Mouse (Mus musculus): ENCODE measurements around the gene Olfr1513.
"Not testable (repeated sequence)": the region's sequence is repeated elsewhere in the genome, so short reads cannot be mapped to it uniquely, and the experiment has no call there.

Olfr1513 gene

GRCm38 (mm10) chr14:52356308-52356707, at the start of gene Olfr1513:
Gene Olfr1513, minus strand, starts transcription at chr14:52356408.
- no peak for DNase-seq (ENCODE audit: extremely low spot score, low spot score)

- no peak for DNase-seq (ENCODE audit: extremely low spot score, low spot score)
Observed at GRCm38 (mm10) chr14:52397279-52397678, 41.1 kb upstream of the Olfr1513 start, which contains the start of gene Olfr1511. Gene Olfr1511, minus strand, starts transcription at chr14:52397379.

GRCm38 (mm10) chr14:52390084-52390848, 34.1 kb upstream of the Olfr1513 start:
- DNase-seq (ENCODE audit: extremely low spot score, low spot score): not testable (repeated sequence)

GRCm38 (mm10) chr14:52379068-52379467, 22.9 kb upstream of the Olfr1513 start, which contains the start of gene Olfr1512:
Gene Olfr1512, minus strand, starts transcription at chr14:52379168.
- DNase-seq (ENCODE audit: extremely low spot score, low spot score): no peak

GRCm38 (mm10) chr14:52368741-52369140, 12.5 kb upstream of the Olfr1513 start:
- no peak for DNase-seq (ENCODE audit: extremely low spot score, low spot score)

GRCm38 (mm10) chr14:52339512-52339852, 16.7 kb downstream of the Olfr1513 start:
- no peak for DNase-seq (ENCODE audit: extremely low spot score, low spot score)

GRCm38 (mm10) chr14:52338751-52339511, 17.3 kb downstream of the Olfr1513 start:
- peak; percentile 57 for DNase-seq (ENCODE audit: extremely low spot score, low spot score)

- DNase-seq (ENCODE audit: extremely low spot score, low spot score): no peak
Observed at GRCm38 (mm10) chr14:52332171-52332570, 24.0 kb downstream of the Olfr1513 start.

- no peak for DNase-seq (ENCODE audit: extremely low spot score, low spot score)
Observed at GRCm38 (mm10) chr14:52331069-52331750, 25.0 kb downstream of the Olfr1513 start.

GRCm38 (mm10) chr14:52327910-52328812, 28.0 kb downstream of the Olfr1513 start, which contains the start of gene Sall2:
Gene Sall2, minus strand, starts transcription at chr14:52328762.
- peak; percentile 61 for DNase-seq (ENCODE audit: extremely low spot score, low spot score)

- peak; percentile 50 for DNase-seq (ENCODE audit: extremely low spot score, low spot score)
Observed at GRCm38 (mm10) chr14:52327375-52327901, 28.8 kb downstream of the Olfr1513 start.

- no peak for DNase-seq (ENCODE audit: extremely low spot score, low spot score)
Observed at GRCm38 (mm10) chr14:52325890-52326289, 30.3 kb downstream of the Olfr1513 start.

GRCm38 (mm10) chr14:52319361-52319760, 36.8 kb downstream of the Olfr1513 start:
- no peak for DNase-seq (ENCODE audit: extremely low spot score, low spot score)

GRCm38 (mm10) chr14:52316441-52317225, 39.6 kb downstream of the Olfr1513 start:
- DNase-seq (ENCODE audit: extremely low spot score, low spot score): peak; percentile 77

- DNase-seq (ENCODE audit: extremely low spot score, low spot score): peak; percentile 83
Observed at GRCm38 (mm10) chr14:52315792-52316440, 40.3 kb downstream of the Olfr1513 start.

GRCm38 (mm10) chr14:52315283-52315780, 40.9 kb downstream of the Olfr1513 start:
- DNase-seq (ENCODE audit: extremely low spot score, low spot score): no peak

- DNase-seq (ENCODE audit: extremely low spot score, low spot score): no peak
Observed at GRCm38 (mm10) chr14:52314808-52315150, 41.4 kb downstream of the Olfr1513 start.

- DNase-seq (ENCODE audit: extremely low spot score, low spot score): no peak
Observed at GRCm38 (mm10) chr14:52313931-52314807, 42.0 kb downstream of the Olfr1513 start.
